Mouse (Mus musculus) heart, postnatal 14 days (tissue): ENCODE results near the gene Filip1. TPM values are rescaled to one million over a fixed set of nuclear protein-coding genes. Genes with fewer than 3 reads are reported as not detected.
A peak's percentile ranks its signal among the peaks of the same experiment; 100 is the strongest.

Experiments
- DNase-seq, 2 experiments: peaks; one replicate each; pipeline ENCODE4 v3.0.0; 2021 to 2022
- intact Hi-C: fragments of 180-260 bp; cut with DNase I; formaldehyde crosslinking; loops from one replicate; pipeline ENCODE4 v1.15.1; 2025
- total RNA-seq, 2 experiments: library from RNA; stranded (reverse); gene quantifications; 2 replicates each; pipeline ENCODE4 v1.2.3; 2021

Gene Filip1
- total RNA-seq, 2 experiments from 2014 or later, result 117 to 120 TPM

- no peak for DNase-seq
- intact Hi-C loops, result no loop called here
Measured at GRCm38 (mm10) chr9:79954944-79955343, 57.7 kb downstream of the Filip1 start.

DNA sequence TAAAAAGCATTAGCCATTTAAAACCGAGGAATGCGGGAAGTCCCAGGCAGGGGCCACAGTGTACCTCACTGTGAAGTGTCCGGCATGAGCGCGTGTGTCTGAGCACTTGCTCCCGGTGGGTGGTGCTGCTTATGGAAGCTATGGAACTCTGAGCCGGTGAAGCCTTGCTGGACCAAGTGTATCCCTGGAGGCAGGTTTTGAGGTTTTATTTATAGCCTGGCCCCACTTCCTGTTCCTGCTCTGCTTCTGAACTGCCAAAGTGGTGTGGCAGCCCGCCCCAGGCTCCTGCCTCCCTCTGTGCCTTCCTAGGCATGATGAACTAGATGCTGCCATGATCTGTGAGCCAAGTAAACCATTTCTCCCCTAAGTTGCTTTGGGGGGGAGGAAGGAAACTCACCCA is 60.7 kb downstream of the Filip1 start:
- DNase-seq, result peak; percentile 47 to 48

DNA sequence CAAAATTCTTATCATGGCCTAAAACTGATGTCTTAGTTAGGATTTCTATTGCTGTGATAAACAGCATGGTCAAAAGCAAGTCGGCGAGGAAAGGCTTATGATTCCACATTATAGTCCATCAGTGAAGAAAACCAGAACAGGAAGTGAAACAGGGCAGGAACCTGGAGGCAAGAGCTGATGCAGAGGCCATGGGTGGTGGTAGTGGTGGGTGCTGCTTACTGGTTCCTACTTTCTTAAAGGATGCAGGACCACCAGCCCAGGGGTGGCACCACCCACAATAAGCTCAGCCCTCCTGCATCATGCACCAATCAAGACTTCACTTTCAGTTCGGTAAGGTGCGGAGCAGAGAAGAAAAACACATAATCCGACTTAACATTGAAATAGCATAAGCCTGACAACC is 61.3 kb downstream of the Filip1 start:
- intact Hi-C loops, result loop anchor here (2.0 kb wide), 1 partner anchor 25 kb away; no protein-coding TSS in a partner anchor
- no peak for DNase-seq

More for the DNA sequence above, 60.7 kb downstream of the Filip1 start:
- intact Hi-C loops, result loop anchor here (2.0 kb wide), 1 partner anchor 25 kb away; no protein-coding TSS in a partner anchor

- intact Hi-C loops, result loop anchor here (2.0 kb wide), 1 partner anchor 26 kb away; no protein-coding TSS in a partner anchor
- DNase-seq, result no peak
Measured at GRCm38 (mm10) chr9:79950666-79951065, 62.0 kb downstream of the Filip1 start.

GRCm38 (mm10) chr9:79950038-79950437 is 62.6 kb downstream of the Filip1 start:
- intact Hi-C loops, result loop anchor here (2.0 kb wide), 1 partner anchor 27 kb away; no protein-coding TSS in a partner anchor
- no peak for DNase-seq

GRCm38 (mm10) chr9:79948376-79948775 is 64.3 kb downstream of the Filip1 start:
- intact Hi-C loops, result no loop called here
- DNase-seq, result no peak

- intact Hi-C loops, result no loop called here
- no peak for DNase-seq
Measured at GRCm38 (mm10) chr9:79947973-79948372, 64.7 kb downstream of the Filip1 start.

DNA sequence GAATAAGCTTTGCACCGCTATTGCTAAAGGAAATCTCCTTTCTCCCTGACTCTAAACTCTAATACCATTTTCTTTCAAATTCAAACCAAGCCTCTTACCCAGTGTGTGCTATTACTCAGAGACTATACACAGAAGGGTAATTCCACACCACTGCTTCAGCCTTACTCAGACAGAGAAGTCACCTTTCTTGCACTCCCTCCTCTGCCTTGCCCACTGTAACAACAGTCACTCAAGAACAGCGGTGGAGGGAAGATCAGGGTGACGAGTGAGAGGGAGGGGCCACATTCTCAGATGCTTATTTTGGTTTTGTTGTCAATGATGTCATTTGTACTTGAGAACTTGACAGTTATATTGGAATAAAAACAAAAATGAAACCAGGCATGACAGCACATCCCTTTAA is 65.2 kb downstream of the Filip1 start:
- intact Hi-C loops, result no loop called here
- no peak for DNase-seq

DNA sequence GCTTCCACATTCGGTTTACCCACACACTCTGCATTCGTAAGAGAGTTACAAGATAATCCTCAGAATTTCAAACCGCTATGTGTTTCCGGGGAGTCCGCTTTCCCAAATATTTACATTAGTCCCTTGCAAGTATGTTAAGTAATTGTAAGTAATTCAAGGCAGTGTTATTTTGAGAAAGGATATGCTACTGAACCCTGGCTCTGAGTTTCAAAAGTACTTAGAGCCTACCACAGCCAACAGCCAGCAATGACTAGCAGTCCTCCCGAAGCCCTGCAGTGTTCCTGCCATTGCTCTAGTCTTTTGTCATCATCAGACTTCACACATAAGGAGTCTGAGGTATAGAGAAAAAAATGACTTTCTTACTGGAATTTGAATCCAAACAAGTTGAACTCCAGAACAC is 67.8 kb downstream of the Filip1 start:
- intact Hi-C loops, result no loop called here

DNA sequence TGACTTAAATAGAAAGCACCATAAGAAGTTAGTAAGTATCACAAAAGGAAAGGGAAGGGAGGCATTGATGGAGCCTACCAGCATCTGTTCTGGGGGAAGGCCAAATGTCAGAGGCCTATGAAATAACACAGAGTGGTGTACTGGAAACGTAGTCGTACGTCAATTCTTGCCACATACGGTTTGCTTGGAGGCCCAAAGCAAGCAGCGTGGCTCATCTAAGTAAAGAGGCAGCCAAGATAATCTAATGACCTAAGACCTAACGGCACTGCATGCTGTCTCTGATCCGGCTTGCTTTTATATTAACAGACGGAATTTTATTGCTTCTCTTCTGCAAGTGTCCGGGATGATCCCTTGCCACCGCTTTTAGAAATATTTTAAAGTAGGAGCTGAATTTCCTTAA is 68.7 kb downstream of the Filip1 start:
- intact Hi-C loops, result no loop called here
- no peak for DNase-seq

More for the DNA sequence above, 67.8 kb downstream of the Filip1 start:
- no peak for DNase-seq

GRCm38 (mm10) chr9:79938416-79939206 is 74.0 kb downstream of the Filip1 start:
- intact Hi-C loops, result no loop called here
- no peak for DNase-seq

DNA sequence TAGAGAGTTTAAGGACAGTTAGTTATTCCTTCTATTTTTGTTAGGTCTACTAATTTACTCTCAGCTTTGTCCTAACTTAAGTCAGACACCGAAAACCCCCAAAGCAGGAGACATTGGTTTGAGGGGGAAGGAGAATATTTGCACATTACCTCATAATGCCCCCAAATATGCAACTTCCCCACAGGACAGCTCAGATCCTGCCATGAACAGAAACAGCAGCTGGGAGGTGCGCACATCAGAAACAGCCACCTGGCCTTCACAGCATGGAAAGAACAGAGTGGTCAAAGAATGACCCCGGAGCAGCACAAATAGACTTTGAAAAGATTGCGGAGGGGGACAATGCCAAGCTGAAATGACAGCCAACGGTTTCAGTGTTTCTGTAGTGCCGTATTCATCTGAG is 75.1 kb downstream of the Filip1 start:
- DNase-seq, result no peak
- intact Hi-C loops, result no loop called here

DNA sequence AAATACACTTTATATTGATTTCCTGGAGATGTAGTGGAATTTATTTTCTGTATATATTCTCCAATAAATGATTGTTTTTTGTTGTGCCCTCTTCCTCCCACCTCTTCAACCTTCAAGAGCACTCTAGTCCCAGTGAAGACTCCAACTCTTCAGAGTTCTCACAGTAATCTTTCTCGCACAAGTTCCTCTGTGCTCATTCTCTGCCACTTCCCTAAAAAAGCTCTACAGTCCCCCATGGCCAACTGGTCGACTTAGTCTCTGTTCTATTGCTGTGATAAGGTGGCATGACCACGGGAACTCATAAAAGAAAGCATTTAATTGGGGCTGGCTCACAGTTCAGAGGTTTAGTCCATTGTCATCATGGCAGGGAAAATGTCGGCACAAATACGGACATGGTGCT is 80.1 kb downstream of the Filip1 start:
- intact Hi-C loops, result no loop called here
- no peak for DNase-seq

- DNase-seq, result peak in 1 of 2 experiments; percentile 42
- intact Hi-C loops, result no loop called here
Measured at GRCm38 (mm10) chr9:79928092-79928491, 84.6 kb downstream of the Filip1 start.

GRCm38 (mm10) chr9:79927156-79927870 is 85.3 kb downstream of the Filip1 start:
- no peak for DNase-seq
- intact Hi-C loops, result no loop called here

DNA sequence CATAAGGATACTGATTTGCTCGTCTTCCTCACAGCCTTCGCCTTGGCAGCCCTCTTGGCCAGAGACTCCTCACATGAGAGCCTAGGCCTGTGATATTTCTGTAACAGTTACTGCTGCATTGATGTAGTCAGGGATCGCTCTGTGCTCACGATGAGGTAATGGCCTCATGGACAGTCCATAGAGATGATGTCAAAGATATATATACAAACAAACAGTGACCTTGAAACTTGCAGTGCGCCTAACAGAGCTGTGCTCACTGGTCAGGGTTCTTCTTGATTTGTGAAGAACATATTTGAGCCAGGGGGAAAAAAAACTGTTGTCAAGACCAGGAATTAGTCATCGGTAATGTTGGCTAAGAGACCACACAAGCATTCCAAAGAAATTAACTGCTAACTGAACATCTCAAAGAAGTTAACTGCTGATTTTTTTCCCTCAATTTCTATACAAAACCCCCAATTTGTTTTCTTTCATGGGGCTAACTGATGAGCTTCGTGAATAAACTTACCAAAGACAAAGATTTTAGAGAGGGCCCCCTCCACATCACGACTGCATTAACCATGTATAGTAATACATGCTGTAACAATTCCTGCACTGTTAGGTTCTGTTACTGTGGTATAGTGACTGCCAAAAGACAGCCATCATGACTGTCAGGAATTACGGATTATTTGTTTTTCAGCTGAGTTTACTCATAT is 86.0 kb downstream of the Filip1 start:
- peak in 1 of 2 experiments; percentile 45 for DNase-seq
- intact Hi-C loops, result no loop called here

DNA sequence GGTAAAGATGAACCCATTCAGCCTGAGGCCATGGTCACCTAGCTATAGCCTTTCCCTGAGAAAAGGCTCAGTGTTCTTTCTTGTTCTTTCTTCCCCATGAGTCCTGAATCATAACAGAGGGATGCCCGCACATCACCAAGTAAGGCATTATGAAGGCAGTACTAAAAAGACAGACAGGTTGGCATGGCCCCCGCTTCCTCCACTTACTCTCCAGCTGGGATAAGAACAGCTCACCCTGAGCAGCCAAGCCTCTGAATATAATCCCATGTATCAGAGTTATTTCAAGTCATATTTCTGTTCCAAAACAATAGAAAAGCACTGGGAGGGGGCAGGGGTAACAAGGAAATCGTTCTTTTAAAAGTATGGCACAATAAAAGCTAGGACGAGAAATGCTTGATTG is 86.7 kb downstream of the Filip1 start:
- no peak for DNase-seq
- intact Hi-C loops, result no loop called here

DNA sequence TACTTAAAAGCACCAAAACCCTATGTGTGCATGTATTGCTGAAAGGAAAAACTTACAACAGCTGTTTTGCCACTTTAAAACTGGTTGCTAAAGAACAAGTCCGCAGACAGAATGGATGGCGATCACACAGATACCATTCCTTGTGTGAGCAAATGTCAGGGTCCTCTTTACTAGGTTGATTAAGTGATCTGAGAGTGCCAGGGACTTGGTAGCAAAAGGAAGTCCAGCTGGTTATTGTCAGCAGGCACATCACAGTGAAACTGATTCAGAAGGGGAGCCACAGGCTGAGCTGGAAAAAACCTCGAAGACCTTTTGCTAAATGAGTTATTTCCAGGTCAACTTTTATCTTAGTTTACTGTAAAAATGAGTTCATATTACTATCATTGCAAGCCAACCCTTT is 89.4 kb downstream of the Filip1 start:
- no peak for DNase-seq
- intact Hi-C loops, result loop anchor here (5.0 kb wide), 1 partner anchor 116 kb away; no protein-coding TSS in a partner anchor

DNA sequence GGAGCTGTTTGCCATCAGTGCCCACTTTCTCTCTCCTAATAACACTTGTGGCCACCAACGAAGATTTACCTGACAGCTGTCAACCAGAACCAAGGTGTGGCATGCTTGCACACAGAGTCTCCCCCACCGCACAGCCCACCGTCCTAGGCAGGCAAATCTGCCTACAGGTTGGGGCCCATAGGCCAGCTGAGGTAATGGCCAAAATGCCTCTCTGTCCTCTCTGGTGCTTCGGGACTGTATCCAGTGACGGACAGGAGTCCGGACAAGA is 90.2 kb downstream of the Filip1 start:
- intact Hi-C loops, result loop anchor here (5.0 kb wide), 1 partner anchor 115 kb away; no protein-coding TSS in a partner anchor

DNA sequence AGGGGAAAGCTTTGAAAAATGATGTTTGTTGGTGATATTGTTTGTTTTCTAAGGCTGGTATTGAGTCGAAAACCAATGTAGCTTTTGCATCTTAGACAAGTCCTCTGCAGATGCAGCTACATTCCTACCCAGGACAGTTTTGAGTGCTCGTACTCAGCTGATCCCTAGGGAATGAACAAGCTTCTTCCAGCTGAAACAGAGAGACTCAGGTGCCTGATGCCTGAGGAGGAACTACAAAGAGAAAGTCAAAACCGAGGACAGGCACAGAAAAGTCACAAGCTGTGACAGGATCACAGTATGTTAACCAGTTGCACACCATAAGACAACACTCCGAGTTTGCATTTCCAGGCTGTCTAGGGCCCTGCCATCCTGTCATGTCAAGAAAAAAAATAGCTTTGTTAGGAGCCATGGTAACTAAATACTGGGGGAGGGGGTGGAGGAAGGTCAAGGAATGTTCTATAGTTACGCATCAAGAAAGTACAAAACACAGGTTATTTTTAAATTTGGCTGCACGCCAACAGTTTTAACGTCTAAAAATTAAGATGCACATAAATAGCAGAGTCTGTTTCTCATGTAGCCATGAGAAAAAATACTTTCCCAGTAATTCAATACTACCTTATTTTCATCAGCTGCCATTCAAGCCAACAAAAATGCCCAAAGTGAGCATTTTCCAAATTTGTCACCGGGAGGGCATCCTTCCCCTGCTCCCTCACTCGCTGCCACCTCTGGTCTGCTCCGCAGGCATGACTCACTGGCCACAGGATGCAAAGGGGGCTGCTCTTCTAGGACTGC is 90.8 kb downstream of the Filip1 start:
- no peak for DNase-seq
- intact Hi-C loops, result loop anchor here (5.0 kb wide), 1 partner anchor 115 kb away; no protein-coding TSS in a partner anchor

More for the DNA sequence above, 90.2 kb downstream of the Filip1 start:
- no peak for DNase-seq
